Mouse (Mus musculus): ENCODE measurements around the gene Tmem191c.

Gene Tmem191c

GRCm38 (mm10) chr16:17266113-17266512 lies 9.8 kb upstream of the Tmem191c start:
- no peak for DNase-seq (ENCODE audit: low read depth, low spot score)

GRCm38 (mm10) chr16:17267937-17268336 lies 7.9 kb upstream of the Tmem191c start:
- no peak for DNase-seq (ENCODE audit: low read depth, low spot score)

- no peak for DNase-seq (ENCODE audit: low read depth, low spot score)
These were observed 6.0 kb upstream of the Tmem191c start for GRCm38 (mm10) chr16:17269872-17270271.

DNA sequence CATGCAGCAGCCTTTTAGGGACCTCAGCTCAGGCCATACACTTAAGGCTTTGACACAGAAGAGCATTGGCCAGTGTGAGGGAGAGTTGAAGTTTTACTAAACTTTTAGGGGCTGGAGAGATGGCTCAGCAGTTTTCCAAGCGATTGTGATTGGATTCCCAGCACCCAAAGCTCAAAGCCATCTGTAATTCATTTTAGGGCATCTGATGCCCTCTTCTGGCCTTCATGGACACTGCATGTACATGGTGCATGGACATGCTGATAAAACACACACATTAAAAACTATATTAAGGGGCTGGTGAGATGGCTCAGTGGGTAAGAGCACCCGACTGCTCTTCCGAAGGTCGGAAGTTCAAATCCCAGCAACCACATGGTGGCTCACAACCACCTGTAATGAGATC lies 4.8 kb upstream of the Tmem191c start:
- peak; percentile 13 for DNase-seq (ENCODE audit: low read depth, low spot score)

DNA sequence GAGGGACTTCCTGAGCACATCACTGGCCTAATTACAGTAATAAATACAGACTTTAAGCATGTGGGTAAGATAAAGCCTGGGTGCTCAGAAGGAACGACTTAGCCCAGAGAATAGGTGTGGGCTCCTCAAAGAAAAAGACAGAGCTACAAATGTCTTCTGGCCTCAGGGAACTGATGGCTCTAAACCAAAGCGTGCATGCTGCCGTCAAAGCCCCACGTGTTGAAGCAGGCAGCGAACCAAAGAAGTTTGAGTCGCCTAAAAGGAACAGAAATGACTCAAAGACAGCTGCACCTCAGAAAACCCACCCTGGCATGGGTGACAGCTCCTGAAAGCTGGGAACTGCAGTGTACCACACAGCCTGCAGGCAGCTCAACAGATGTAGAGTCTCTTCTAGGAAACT lies 4.0 kb upstream of the Tmem191c start:
- DNase-seq (ENCODE audit: low read depth, low spot score), result no peak

GRCm38 (mm10) chr16:17276164-17277151 lies 581 bp downstream of the Tmem191c start:
- peak; percentile 91 for DNase-seq (ENCODE audit: low read depth, low spot score)

GRCm38 (mm10) chr16:17277342-17278211 lies 1.7 kb downstream of the Tmem191c start:
- DNase-seq (ENCODE audit: low read depth, low spot score), result peak; percentile 66

GRCm38 (mm10) chr16:17280471-17280870 lies 4.6 kb downstream of the Tmem191c start:
- DNase-seq (ENCODE audit: low read depth, low spot score), result no peak

GRCm38 (mm10) chr16:17283151-17283550 lies 7.3 kb downstream of the Tmem191c start:
- DNase-seq (ENCODE audit: low read depth, low spot score), result no peak

DNA sequence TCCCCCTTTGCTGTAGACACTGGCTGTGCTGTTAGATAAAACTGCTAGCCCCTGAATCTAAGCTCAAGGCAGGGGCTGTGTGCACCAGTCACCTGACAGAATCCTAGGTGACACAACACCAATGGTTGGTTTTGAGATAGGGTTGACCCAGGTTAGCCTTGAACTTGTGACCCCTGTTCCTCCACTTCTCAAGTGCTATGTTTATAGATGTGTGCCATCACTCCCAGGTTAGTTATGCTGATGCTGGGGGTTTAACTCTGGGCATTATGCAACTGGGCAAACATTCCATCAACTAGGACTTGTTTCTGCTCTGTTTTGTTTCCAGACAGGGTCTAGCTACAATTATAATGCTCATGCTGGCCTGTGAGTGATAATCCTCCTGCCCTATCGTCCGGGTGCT lies 11.2 kb downstream of the Tmem191c start:
- no peak for DNase-seq (ENCODE audit: low read depth, low spot score)

DNA sequence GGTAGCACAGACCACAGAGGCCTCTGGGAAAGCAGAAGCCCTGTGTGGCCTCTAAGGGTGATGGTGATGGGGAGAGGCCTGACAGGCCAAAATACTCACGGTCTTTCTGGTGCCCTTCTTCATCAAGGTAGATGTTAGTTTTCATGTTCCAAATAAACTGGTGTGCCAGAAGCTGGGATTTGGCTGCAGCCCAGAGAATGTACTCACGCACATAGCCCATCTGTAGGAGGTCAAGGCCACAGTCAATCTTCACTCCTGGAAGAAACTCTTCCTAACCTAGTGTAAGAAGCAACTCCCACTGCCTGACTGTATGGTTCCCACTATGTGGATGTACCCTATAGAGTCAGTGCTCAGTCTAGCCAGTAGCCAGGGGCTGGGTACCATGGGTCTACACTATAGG lies 15.1 kb downstream of the Tmem191c start:
- DNase-seq (ENCODE audit: low read depth, low spot score), result no peak

DNA sequence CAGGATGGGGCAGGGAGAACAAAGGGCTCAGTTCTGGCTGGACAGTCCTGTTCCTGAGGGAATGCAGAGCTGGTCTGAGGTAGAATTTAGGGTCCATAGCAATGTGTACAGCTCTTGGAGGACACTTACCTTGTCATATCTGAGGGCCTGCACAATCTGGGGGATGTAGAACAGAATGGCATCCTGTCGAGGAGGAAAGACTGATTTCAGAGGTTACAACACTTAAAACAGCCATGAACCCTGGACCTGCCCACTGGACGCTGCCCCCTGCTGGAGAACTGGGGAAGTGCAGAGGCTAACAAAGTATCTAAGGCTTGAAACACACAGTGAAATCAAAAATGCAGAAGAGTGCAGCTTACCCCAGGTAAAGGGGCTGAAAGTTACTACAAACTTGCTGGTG lies 16.9 kb downstream of the Tmem191c start:
- peak; percentile 80 for DNase-seq (ENCODE audit: low read depth, low spot score)

GRCm38 (mm10) chr16:17300818-17301217 lies 24.9 kb downstream of the Tmem191c start:
- DNase-seq (ENCODE audit: low read depth, low spot score), result no peak

DNA sequence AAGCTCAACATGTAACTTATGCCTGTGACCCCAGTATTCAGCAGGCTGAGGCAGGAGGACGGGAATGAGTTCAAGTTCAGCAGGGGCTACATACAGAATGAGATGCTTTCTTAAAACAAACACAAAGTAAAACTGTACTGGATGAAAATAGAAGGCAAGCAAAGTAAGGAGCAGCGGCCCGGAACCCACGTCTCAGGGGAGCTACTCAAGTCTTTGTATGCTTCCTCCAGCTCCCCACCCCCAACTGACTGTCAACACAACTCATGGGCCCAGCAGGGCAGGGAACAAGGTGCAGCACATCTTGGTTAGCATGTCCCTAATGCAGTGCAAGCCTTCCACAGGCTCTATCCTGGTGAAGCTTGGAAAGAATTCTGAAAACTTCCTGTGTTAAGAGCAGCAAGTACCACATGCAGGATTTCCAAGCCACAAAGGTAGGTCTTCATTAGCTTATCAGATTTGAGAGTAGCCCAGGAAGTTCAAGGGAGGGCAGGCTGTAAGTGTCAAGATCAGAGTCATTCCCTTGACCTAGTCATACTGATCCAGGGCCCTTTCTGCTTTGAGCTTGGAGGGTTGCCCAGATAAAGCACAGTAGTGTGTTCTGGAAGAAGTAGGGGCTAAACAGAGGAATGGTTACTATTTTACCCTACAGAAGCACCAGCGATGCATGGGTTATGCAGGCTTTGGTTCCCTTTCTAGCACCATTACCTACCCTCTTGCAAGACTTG lies 27.8 kb downstream of the Tmem191c start:
- DNase-seq (ENCODE audit: low read depth, low spot score), result no peak

DNA sequence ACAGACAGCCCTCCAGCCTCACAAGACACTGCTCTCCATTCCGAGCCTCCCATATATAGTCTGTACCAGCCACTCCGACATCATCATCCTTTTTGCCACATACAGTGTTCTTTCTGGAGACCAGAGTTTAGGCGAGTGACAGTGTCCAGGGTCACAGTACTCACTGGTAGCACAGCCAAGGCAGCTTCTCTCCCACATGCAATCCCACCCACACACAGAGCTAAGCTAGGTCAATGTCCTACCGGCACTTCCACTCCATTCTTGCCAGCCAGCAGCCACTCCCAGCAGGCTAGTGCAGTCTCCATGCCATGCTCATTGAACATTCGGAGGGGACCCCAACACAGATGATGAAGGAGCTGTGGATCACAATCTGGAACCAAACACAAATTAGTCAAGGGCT lies 31.6 kb downstream of the Tmem191c start:
- no peak for DNase-seq (ENCODE audit: low read depth, low spot score)

DNA sequence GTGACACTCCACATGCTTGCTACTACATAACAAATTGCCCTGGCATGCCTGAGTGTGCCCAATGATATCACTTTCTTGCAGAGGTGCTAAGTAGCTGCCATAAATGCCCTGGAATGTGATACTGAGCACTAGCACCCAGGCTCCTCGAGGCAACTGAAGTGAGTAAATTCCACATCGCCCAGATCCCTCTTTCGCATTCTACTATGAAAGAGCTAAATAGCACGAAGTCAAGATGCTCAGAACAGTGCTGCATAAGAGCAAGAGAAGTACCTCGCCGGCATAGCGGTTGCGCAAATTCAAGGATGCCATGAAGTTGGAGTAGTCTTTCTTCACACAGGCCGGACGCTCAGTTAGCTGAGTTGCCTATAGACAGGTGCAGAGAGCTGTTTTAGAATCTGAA lies 33.2 kb downstream of the Tmem191c start:
- DNase-seq (ENCODE audit: low read depth, low spot score), result no peak

GRCm38 (mm10) chr16:17312531-17312930 lies 36.7 kb downstream of the Tmem191c start:
- no peak for DNase-seq (ENCODE audit: low read depth, low spot score)

DNA sequence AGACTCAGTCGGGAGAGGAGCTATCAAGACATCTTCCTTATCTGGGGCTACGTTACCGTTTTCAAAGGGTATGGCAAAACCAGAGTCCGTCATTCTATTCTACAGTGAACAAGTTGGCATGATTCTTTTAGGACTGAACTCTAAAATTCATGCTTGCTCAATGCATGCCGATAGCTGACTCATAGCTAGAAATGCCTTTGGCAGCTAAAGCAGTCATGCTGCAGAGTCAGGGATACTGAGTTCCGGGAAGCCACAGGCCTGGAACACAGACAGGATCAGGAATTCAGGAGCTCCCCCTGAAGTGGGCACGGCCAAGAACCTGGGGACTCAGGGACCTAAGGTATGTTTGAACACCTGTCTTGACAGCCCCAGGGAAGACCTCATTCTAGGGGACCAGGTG lies 40.7 kb downstream of the Tmem191c start:
- DNase-seq (ENCODE audit: low read depth, low spot score), result no peak

- no peak for DNase-seq (ENCODE audit: low read depth, low spot score)
These were observed 45.6 kb downstream of the Tmem191c start for GRCm38 (mm10) chr16:17321481-17321880.

- DNase-seq (ENCODE audit: low read depth, low spot score), result no peak
These were observed 48.9 kb downstream of the Tmem191c start for GRCm38 (mm10) chr16:17324745-17325144.

DNA sequence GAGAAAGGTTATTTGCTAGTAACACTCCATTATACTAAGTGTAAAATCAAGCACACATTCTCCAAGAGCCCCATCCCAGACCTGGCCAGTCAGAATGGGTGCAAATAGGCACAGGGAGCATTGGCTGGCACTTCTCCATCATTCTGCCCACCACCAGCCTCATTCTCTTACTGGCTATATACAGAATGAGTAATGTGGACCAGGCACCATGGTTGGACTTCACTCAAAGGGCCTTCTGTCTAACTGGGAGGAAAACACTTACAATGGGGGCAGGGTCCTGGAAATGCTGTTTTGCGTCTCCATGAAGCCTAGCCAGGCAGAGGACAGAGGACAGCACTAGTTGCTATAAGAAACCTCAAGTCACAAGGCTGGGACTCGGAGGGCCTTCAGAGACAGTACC lies 50.2 kb downstream of the Tmem191c start:
- no peak for DNase-seq (ENCODE audit: low read depth, low spot score)
